Mouse (Mus musculus): Measurements from ENCODE around the gene Cdv3.

- no peak for TF ChIP-seq POLR2A (IDR thresholded peaks at IDR 0.05; ENCODE audit: control insufficient read depth in 1 of 2, insufficient read depth in 1 of 2, low read depth in 1 of 2, low read length in 2 of 2, poor library complexity in 1 of 2)
- no peak for TF ChIP-seq EP300 (IDR thresholded peaks at IDR 0.05; ENCODE audit: low read depth in 1 of 2, low read length in 2 of 2)
Measured at GRCm38 (mm10) chr9:103408136-103408777, 42.6 kb upstream of the Cdv3 start.

All from MEL (cell line).